Mouse (Mus musculus) limb, embryonic 13.5 days (tissue): ENCODE results near the gene C530025M09Rik. TPM values are rescaled to one million over a fixed set of nuclear protein-coding genes. Genes with fewer than 3 reads are reported as not detected.

Experiments used
- polyA plus RNA-seq: library from polyadenylated mRNA; unstranded; fragments of >200 nt; fragmentation: Nextera tagmentation; extraction: Ambion mirVana; gene quantifications from 2 replicates; pipeline ENCODE4 v1.2.1, GENCODE M21; 2015

C530025M09Rik gene
- polyA plus RNA-seq, 1 experiment from 2014 or later = 0.45 TPM

Other genes with a start within 250 kb of the C530025M09Rik start
- 11.3 and 14.0 TPM in 2 replicates for gene Syndig1, start 2.0 kb downstream of the C530025M09Rik start, polyA plus RNA-seq